Mouse (Mus musculus): ENCODE measurements around the gene Gm5244. TPM values are rescaled to one million over a fixed set of nuclear protein-coding genes. Genes with fewer than 3 reads are reported as not detected.

Gene Gm5244
- polyA plus RNA-seq, 1 experiment = not detected

GRCm38 (mm10) chr19:12812644-12813364 lies 33.7 kb upstream of the Gm5244 start:
- Histone ChIP-seq H3K79me2 (ENCODE audit: control insufficient read depth, insufficient read depth) (no peaks in the 10 kb centered on the region), H3K36me3 (ENCODE audit: control insufficient read depth, insufficient read depth) (no peaks in the 10 kb centered on the region), H3K27me3 (ENCODE audit: control insufficient read depth, insufficient read depth, insufficient read length) (no peaks in the 10 kb centered on the region), H3K4me3 (no peak overlapping the region), H3ac (ENCODE audit: control insufficient read depth, insufficient read length) (no peak overlapping the region), H3K4me2 (ENCODE audit: low read depth) (no peak overlapping the region)
- TF ChIP-seq POLR2A (IDR thresholded peaks at IDR 0.05; ENCODE audit: insufficient read length, low read depth) = no peak
- TF ChIP-seq E2F4 (IDR thresholded peaks at IDR 0.05; ENCODE audit: insufficient read depth) = no peak
- TF ChIP-seq POLR2AphosphoS2 (IDR thresholded peaks at IDR 0.05; ENCODE audit: insufficient read length, low read depth) = no peak
- no peak for TF ChIP-seq MYOG (IDR thresholded peaks at IDR 0.05; ENCODE audit: control insufficient read depth in 1 of 3, insufficient read depth in 1 of 3, insufficient read length in 2 of 3, low read depth in 2 of 3)
- no peak for TF ChIP-seq MYOD1 (IDR thresholded peaks at IDR 0.05; ENCODE audit: control insufficient read depth in 1 of 3, insufficient read length in 2 of 3, low read depth in 2 of 3)
- no peak for TF ChIP-seq TCF12 (IDR thresholded peaks at IDR 0.05; ENCODE audit: insufficient read depth, poor library complexity, severe bottlenecking)
- TF ChIP-seq CEBPB (IDR thresholded peaks at IDR 0.05; ENCODE audit: insufficient read depth, poor library complexity, severe bottlenecking) = no peak
- TF ChIP-seq SRF (IDR thresholded peaks at IDR 0.05; ENCODE audit: control insufficient read depth, insufficient read length, low read depth) = no peak
- TF ChIP-seq USF1 (IDR thresholded peaks at IDR 0.05; ENCODE audit: low read depth) = no peak
- TF ChIP-seq TCF3 (IDR thresholded peaks at IDR 0.05; ENCODE audit: insufficient read length, low read depth) = no peak
- TF ChIP-seq MAX (IDR thresholded peaks at IDR 0.05; ENCODE audit: low read depth) = no peak
- no peak for TF ChIP-seq REST (IDR thresholded peaks at IDR 0.05; ENCODE audit: insufficient read depth, insufficient read length)

GRCm38 (mm10) chr19:12813883-12814282 lies 32.6 kb upstream of the Gm5244 start:
- H3K4me3 ChIP-seq = no peak overlapping the region
- no peak for TF ChIP-seq POLR2AphosphoS2 (IDR thresholded peaks at IDR 0.05; ENCODE audit: insufficient read length, low read depth)
- no peak for TF ChIP-seq MYOG (IDR thresholded peaks at IDR 0.05; ENCODE audit: control insufficient read depth in 1 of 3, insufficient read depth in 1 of 3, insufficient read length in 2 of 3, low read depth in 2 of 3)
- TF ChIP-seq TCF12 (IDR thresholded peaks at IDR 0.05; ENCODE audit: insufficient read depth, poor library complexity, severe bottlenecking) = no peak
- no peak for TF ChIP-seq E2F4 (IDR thresholded peaks at IDR 0.05; ENCODE audit: insufficient read depth)
- TF ChIP-seq MYOD1 (IDR thresholded peaks at IDR 0.05; ENCODE audit: control insufficient read depth in 1 of 3, insufficient read length in 2 of 3, low read depth in 2 of 3) = no peak
- TF ChIP-seq TCF3 (IDR thresholded peaks at IDR 0.05; ENCODE audit: insufficient read length, low read depth) = no peak
- H3K36me3 ChIP-seq (ENCODE audit: control insufficient read depth, insufficient read depth) = no peaks in the 10 kb centered on the region
- H3K27me3 ChIP-seq (ENCODE audit: control insufficient read depth, insufficient read depth, insufficient read length) = no peaks in the 10 kb centered on the region
- H3K4me2 ChIP-seq (ENCODE audit: low read depth) = no peak overlapping the region
- no peaks in the 10 kb centered on the region for H3K79me2 ChIP-seq (ENCODE audit: control insufficient read depth, insufficient read depth)
- no peak overlapping the region for H3ac ChIP-seq (ENCODE audit: control insufficient read depth, insufficient read length)

- H3K27me3 ChIP-seq (ENCODE audit: control insufficient read depth, insufficient read depth, insufficient read length) = no peaks in the 10 kb centered on the region
- no peak overlapping the region for H3K4me3 ChIP-seq
- TF ChIP-seq MAX (IDR thresholded peaks at IDR 0.05; ENCODE audit: low read depth) (no peak), MYOD1 (IDR thresholded peaks at IDR 0.05; ENCODE audit: control insufficient read depth in 1 of 3, insufficient read length in 2 of 3, low read depth in 2 of 3) (no peak), POLR2AphosphoS2 (IDR thresholded peaks at IDR 0.05; ENCODE audit: insufficient read length, low read depth) (no peak), TCF12 (IDR thresholded peaks at IDR 0.05; ENCODE audit: insufficient read depth, poor library complexity, severe bottlenecking) (no peak), E2F4 (IDR thresholded peaks at IDR 0.05; ENCODE audit: insufficient read depth) (no peak), MYOG (IDR thresholded peaks at IDR 0.05; ENCODE audit: control insufficient read depth in 1 of 3, insufficient read depth in 1 of 3, insufficient read length in 2 of 3, low read depth in 2 of 3) (no peak), SRF (IDR thresholded peaks at IDR 0.05; ENCODE audit: control insufficient read depth, insufficient read length, low read depth) (no peak), CEBPB (IDR thresholded peaks at IDR 0.05; ENCODE audit: insufficient read depth, poor library complexity, severe bottlenecking) (no peak), TCF3 (IDR thresholded peaks at IDR 0.05; ENCODE audit: insufficient read length, low read depth) (no peak), REST (IDR thresholded peaks at IDR 0.05; ENCODE audit: insufficient read depth, insufficient read length) (no peak), POLR2A (IDR thresholded peaks at IDR 0.05; ENCODE audit: insufficient read length, low read depth) (no peak), USF1 (IDR thresholded peaks at IDR 0.05; ENCODE audit: low read depth) (no peak)
- no peaks in the 10 kb centered on the region for H3K79me2 ChIP-seq (ENCODE audit: control insufficient read depth, insufficient read depth)
- no peak overlapping the region for H3K4me2 ChIP-seq (ENCODE audit: low read depth)
- no peaks in the 10 kb centered on the region for H3K36me3 ChIP-seq (ENCODE audit: control insufficient read depth, insufficient read depth)
- no peak overlapping the region for H3ac ChIP-seq (ENCODE audit: control insufficient read depth, insufficient read length)
Observed at GRCm38 (mm10) chr19:12818507-12818906, 28.0 kb upstream of the Gm5244 start.

- no peak overlapping the region for H3K4me3 ChIP-seq
- no peaks in the 10 kb centered on the region for H3K36me3 ChIP-seq (ENCODE audit: control insufficient read depth, insufficient read depth)
- no peaks in the 10 kb centered on the region for H3K79me2 ChIP-seq (ENCODE audit: control insufficient read depth, insufficient read depth)
- TF ChIP-seq POLR2AphosphoS2 (IDR thresholded peaks at IDR 0.05; ENCODE audit: insufficient read length, low read depth) = no peak
- TF ChIP-seq MYOG (IDR thresholded peaks at IDR 0.05; ENCODE audit: control insufficient read depth in 1 of 3, insufficient read depth in 1 of 3, insufficient read length in 2 of 3, low read depth in 2 of 3) = no peak
- no peak for TF ChIP-seq REST (IDR thresholded peaks at IDR 0.05; ENCODE audit: insufficient read depth, insufficient read length)
- TF ChIP-seq SRF (IDR thresholded peaks at IDR 0.05; ENCODE audit: control insufficient read depth, insufficient read length, low read depth) = no peak
- TF ChIP-seq POLR2A (IDR thresholded peaks at IDR 0.05; ENCODE audit: insufficient read length, low read depth) = no peak
- no peak for TF ChIP-seq TCF3 (IDR thresholded peaks at IDR 0.05; ENCODE audit: insufficient read length, low read depth)
- TF ChIP-seq USF1 (IDR thresholded peaks at IDR 0.05; ENCODE audit: low read depth) = no peak
- H3K27me3 ChIP-seq (ENCODE audit: control insufficient read depth, insufficient read depth, insufficient read length) = no peaks in the 10 kb centered on the region
- H3K4me2 ChIP-seq (ENCODE audit: low read depth) = no peak overlapping the region
- no peak overlapping the region for H3ac ChIP-seq (ENCODE audit: control insufficient read depth, insufficient read length)
Observed at GRCm38 (mm10) chr19:12820383-12820782, 26.1 kb upstream of the Gm5244 start.
